Mouse (Mus musculus): ENCODE data around the gene Atf6. TPM values are rescaled to one million over a fixed set of nuclear protein-coding genes. Genes with fewer than 3 reads are reported as not detected.

Atf6 gene
- total RNA-seq, 2 experiments from 2014 or later, result 17.2 to 17.5 TPM

DNA sequence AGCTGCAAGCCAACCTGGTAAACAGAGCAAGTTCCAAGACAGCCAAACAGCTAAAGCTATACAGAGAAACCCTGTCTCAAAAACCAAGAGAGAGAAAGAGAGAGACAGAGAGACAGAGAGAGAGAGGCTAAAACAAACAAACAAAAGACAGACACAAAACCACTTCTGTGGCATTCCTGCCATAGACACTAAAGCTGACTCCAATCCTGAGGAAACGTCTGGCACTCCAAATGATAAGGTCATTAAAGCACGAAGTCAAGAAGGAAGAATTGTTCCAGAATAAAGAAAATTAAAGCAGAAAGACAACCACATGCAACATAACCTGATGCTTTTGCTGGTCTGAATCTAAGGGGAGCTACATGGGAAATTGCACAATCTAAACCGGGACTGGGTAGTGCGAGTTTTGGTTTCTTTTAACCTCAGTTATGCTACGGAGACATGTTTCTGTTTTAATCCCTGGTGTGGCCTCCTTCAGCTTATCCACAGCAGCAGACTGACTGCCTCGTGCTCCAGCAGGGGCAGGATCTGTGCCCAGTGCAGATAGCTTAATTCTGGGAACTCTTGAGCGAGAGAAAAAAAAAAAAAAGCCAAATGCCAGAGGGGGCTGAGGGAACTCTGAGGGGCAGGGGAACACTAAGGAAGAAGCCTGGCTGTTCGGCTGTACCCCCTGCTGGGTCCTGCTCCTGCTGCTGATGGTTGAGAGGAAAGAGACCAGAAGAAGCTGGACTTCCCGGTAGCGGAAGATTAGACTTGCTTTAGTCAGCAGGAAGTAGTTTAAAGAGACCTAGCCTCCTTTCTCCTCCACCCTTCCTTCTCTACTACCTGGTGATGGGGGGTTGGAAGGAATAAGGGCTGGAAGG, 21.9 kb downstream of the Atf6 start:
- DNase-seq, result no peak

DNA sequence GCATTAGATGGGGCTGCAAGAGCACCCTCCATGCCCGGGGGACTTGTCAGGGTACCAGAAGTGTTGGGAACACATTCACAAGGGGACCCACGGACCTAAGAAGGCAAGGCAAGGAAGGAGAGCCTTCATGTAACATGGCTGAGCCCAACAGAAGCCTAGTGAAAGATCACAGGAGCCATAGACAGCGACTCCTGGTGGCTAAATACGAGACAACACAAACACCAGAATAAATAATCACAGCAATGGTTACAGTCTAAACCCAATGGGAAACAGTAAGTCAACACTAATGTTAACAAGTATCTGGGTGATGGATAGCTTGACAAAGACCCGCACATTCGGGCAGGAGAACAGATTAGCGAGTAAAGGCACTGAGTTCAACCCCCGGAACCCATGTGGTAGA, 23.2 kb downstream of the Atf6 start:
- no peak for DNase-seq

DNA sequence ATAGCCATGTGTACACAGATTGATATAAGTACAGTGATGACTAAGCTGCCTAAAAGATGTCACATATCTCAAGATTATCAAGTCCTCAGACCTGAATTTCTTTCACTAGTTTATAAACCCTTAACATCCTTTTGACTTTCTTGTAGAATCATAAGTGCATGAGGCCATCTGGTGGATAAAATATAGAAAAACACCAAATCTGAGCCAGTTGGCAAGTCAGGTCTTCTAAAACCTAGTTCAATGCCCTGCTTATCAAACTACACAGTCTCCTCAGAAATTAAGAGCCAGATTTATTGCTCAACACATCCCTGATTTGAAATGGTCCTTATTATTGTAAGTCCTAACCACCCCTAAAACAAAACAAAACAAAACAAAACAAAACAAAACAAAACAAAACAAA, 27.9 kb downstream of the Atf6 start:
- DNase-seq, result no peak

DNA sequence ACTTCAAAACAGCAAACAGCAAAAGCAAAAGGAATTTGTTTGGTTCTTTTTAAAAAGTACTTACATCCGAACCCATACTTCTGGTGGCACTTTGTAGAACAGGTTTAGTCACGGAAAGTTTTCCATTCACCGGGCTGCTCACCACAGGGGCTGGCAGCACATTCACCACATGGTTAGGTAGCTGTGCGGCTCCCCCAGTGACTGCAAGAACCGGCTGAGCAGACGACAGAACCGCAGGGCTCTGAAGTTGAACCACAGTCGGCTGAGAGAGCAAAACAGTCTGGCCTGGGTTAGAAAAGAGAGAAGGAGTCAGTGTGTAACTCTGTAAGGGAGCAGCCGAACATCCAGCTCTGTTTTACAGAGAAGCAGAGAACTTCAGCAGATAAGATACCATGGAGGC, 32.8 kb downstream of the Atf6 start:
- no peak for DNase-seq

DNA sequence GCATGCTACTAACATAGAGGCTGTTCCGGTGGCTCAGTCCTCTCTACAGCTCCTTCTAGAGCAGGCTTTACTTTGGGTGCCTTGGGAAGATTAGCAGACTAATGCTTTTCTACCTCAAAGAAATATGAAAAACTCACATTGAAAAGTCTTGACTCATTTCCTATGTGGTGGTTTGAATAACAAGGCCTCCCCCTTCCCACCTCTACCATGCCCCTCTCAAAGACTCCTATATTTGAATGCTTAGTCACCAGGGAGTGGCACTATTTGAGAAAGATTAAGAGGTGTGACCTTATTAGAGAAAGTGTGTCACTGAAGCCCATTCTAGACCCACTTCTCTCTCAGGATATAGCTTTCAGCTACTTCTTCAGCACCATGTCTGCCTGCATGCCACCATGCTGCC, 37.8 kb downstream of the Atf6 start:
- DNase-seq, result no peak

DNA sequence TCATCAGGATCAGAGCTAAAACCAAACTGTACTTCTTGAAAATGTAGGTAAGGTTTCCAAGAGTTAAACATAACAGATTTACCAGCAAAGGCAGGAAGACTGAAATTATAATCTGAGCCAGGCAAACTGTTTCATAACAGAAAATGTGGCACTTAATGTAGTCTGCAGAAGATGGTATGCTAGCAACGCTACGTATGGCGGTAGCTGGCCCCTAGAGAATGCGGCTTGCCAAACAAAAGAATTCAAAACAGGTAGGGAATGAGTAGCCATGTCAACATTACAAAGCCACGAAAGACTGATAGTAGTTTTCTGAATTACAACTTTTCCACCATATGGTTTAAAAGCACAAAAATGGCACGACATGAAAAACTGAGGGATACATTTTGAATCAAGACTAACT, 38.2 kb downstream of the Atf6 start:
- no peak for DNase-seq

DNA sequence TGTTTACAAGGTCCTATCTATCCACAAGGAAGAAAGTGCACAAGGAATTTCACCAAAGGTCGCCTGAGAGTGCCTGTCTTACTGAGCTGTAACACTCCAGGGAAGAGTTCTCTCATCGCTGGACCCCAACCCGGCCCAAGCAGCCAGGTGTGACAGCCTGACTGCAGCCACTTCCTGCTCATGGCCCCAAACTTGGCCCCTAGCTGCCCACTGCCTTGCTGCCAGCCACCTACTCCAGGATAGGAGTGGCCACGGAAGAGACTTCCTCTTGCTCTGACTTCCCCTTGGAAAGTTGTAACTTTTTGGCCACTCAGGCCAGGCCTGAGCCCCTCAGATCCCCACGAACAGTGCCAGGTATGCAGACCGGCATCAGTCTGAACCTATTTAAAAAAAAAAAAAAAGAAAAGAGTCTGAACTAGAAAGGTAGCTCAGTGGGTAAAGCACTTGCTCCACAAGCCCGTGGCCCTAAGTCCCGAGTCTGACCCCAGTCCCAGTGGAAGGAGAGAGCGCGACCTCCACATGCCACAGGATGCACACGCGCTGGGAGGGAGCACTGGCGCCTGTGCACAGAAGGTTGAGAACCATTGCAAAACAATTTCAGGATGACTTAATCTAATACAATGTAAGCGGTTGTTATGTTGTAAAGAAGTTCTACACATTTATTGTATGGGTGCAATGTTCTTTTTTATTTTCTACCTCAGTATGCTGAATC, 47.3 kb downstream of the Atf6 start:
- no peak for DNase-seq

DNA sequence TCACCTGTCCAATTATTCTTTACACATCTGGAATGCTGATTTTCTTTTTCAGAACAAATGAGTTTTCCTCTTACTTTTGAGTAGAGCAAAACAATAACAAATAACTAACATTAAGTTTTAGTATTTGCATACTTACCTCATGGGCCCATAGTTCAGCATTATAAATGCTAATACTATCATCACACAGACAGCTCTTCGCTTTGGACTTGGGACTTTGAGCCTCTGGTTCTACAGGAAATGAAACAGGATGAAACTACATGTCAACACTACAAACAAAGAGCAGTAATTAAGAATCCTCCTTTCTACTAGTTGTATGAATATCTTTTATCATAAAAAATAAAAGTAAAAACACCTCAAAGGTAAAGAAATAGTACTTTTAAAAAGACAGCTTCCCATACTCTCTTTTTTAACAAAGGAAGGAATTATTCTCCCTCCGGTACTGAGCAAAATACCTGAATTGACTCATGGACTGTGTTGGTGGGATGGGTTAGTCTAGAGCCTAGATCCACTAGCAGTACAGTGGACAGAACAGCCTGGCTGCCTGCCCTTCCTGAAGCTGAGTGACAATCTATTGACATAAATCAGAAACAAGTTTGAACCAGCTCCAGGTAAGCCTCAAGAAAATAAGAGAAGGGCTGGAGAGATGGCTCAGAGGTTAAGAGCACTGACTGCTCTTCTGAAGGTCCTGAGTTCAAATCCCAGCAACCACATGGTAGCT, 52.1 kb downstream of the Atf6 start:
- DNase-seq, result no peak

DNA sequence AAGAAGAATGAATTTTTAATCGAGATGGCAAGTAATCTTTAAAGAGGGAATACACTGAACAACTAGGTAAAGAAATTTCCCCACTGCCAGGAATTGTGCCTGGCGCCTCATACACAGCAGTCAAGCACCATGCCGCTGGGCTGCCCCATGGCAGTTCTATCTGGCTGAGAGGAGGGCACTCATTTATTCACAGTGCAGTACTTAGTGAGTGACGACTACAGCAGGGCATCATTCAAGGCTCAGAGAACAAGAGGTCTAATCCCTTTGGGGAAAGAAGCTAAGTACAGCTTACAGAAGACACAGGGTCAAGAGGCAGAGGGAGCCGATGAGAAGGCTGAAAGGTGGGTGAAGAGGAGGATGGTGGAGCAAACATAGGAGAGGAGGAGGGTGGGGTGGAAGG, 54.7 kb downstream of the Atf6 start:
- no peak for DNase-seq

DNA sequence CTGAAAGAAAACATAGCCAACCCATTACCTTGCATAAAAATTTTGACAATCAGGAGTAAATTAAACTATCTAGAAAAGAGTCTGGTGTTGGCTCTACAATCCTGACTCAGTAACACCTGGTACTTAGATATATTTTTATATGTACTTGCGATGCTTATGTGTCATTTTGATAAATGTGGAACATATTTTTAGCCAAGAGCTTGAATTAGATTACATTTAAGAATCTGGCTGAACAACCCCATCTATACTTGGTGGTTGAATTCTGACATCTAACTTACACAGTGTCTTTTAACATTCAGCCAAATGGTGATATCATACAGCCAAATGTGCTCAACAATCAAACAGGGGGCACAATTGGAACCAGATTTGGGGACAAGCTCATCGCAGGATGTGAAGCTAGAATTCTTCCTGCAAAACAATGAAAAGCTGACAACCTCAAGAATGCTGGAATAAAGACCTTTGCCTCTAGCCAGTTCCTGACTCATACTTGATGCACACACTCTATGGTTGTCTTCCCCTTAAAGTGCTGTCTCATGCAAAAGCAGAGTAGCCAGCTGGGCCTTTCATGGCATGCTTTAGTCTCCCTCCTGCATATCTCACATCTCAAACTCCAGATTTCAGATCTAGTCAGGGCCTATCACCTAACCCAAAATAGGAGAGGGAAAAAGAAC, 59.8 kb downstream of the Atf6 start:
- no peak for DNase-seq

DNA sequence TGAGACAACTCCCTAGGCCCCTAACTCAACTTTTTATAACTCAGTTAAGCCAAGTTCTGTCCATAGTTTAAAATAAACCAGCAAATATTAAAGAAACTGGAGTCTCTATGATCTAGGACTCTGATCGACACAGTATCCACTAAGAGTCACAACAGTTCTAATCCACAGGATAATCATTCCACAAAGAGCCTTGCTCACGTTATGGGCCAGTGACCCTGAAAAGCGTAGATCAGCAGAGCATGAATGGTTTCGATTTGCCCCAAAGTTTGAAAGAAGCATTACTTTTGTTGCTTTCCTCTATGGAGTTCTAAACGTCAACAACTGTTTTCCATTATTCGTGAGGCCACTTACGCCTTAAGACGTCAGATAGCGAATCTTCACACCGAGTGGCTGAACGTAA, 62.9 kb downstream of the Atf6 start:
- no peak for DNase-seq

DNA sequence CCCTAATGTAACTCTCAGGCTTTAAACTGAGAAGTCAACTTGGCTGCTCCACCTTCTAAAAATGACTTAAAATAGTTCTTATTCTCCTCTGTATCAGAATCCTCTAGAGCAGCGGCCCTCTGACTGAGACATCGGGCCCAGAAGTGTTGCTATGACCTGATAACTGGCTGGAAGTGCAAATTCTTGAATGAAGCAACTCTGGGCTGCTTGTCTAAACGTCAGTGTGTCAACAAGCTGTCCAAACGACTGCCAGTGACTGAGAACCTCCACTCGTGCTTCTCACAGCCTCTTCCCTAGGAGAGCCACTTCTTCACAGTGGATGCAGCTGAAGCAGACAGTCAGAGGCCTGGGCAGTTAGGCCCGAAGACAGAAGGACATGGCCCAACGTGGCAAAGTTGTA, 64.9 kb downstream of the Atf6 start:
- no peak for DNase-seq

DNA sequence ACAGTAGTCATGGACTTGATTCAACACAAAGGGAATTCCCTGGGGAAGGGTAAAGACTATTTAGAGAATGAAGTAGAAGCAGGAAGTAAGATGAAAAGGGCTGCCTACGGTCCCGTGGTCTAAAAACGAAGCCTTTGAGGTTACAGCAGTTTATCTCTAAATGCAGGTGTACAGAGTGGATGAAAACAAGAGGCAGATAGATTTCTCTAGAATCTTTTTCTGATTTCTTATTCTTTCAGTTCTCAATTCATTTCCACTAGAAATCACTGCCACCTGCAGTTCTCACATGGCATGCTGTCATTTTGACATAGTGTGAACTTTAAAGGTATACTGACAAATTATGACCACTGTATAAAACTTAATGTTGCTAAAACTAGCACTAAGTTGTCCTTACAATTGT, 66.9 kb downstream of the Atf6 start:
- no peak for DNase-seq

DNA sequence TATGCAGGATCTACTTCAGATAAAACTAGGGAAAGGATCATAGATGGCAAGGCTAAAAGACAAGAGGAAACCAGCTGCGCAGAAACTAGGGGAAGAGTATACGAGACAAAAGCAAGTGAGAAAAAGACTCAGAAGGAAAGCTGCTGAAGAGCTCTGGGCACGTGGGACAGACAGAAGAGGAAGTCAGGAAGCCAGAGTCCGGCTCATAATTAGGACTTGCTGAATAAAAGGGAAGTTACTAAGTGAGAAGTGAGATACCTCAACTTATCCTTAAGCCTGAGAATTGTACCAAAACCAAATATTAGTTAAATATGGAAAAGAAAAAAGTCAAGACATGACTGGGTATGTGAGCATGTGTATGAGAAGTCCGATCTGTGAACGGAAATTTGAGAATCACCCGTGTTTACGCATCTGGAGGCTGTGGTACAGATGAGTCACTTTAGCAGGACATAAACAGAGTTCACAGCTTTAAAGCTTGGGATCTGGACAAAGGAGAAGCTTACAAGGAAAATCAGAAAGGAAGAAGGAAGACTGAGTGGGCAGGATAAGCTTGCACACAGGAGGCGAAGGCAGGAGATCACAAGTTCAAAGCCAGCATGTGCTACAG, 71.7 kb downstream of the Atf6 start:
- no peak for DNase-seq

DNA sequence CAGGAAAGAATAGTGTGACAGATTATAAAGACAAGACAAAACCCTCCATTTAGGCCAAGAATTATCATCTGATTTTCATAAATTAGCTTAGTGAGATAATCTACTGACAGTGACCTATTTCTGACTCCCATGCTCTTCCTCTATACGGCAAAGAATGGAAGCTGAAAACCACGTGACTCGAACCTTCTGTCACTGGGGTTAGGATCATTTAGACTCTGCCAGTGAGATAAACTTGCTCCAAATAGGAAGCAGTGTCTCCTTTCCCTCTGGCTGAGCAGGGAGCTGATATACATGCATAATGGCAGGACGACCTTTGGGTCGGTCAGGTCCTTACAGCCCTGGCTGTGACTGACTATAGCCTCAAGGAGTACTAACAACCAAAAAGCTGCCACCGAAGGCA, 76.0 kb downstream of the Atf6 start:
- DNase-seq, result no peak

DNA sequence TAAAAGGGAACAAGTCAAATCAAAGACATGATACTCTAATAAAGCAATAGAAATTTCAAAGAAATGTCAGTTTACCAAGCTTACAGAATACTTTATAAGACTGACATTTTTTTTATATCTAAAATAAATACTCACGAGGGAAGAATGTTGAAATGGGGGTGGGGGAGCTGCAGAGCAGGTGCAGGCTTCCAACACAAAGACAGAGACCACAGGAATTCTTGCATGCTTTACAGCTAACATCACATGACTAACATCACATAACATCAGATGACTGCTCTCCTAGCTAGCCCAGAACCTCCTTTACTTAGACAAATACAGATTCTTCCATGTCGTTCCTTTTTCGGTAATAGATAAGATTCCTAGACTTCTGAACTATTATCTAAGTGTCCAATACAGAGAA, 76.6 kb downstream of the Atf6 start:
- DNase-seq, result no peak

DNA sequence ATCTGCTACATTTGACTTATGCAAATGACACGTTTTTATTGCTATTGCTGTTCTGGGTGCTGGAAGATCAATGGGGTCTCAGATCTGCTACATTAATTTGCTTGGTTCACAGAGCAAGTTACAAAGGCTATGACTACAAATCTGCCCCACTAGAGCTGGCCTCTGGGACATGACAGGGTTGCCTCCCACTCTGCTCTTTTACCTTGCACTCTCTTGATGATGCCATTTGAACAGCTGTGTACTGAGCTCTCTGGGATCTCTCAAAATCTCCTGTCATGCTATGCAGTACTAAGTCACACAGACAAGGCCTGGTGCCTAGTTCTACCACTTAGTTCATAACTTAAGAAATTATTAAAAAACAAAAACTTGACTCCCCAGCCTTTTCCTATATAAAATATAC, 79.9 kb downstream of the Atf6 start:
- no peak for DNase-seq

DNA sequence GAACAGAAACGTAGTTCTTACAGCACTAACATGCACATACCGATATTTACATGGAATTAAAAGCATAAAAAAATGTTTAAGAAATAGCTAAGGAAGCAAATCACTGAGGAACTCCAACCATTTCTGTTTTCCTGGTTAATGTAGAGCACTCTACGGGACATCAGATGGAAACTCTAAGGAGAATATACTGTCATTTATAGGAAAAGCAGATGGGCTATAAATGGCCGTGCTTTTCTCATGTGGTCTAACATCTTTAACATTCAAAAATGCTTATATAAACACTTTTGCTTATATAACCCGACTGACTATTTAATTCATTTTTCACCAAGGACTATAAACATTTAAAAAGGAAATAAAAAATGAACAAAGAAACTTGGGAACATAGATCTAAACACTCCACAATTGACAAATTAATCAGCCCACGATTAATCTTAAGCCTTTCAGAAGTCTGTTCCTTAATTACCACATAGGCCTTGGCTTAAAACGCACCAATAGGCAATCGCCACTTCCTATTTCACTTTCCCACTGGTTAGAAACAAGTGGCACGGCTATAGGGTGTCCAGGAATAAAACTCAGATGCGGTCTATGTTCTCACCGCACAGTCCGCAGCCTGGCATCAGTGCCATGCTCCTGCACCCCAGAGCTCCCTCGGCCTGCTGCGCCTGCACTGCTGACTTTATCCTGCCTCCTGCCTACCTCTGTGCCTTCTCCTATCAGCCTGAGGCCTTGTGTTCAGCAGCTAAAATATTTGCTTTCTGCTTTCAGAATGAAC, 80.8 kb downstream of the Atf6 start:
- DNase-seq, result no peak

DNA sequence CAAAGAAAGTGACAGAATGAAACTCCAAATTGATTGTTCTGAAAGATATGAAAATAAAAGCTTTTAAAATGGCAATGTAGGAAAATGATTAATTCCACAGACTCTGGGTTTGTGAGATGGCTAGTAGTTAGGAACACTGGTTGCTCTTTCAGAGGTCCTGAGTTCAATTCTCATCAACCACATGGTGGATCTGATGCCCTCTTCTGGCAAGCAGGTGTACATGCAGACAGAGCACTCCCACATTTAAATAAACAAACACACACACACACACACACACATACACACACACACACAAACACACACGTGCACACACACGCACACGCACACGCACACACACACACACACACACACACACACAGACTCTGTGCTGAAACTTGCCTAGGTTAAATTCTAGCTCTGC, 89.9 kb downstream of the Atf6 start:
- DNase-seq, result no peak

DNA sequence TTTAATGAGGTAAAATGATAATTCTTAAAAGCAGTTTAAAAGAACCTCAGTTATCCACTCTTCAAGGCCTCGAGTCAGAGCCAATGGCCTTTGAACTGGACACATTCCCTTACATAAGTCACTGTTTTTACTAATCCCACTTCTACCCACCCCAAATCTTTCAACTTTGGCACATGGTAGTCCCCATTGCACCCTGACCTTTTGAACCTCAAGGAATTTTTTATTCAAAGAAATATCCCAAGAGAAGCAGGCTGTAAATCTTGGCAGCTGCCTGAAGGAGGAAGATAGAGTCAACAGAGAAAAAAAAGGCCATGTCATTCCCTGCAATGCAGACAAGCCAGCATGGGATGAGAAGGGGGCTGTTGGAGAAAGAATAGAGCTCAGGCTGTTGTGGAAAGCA, 93.1 kb downstream of the Atf6 start:
- no peak for DNase-seq

DNA sequence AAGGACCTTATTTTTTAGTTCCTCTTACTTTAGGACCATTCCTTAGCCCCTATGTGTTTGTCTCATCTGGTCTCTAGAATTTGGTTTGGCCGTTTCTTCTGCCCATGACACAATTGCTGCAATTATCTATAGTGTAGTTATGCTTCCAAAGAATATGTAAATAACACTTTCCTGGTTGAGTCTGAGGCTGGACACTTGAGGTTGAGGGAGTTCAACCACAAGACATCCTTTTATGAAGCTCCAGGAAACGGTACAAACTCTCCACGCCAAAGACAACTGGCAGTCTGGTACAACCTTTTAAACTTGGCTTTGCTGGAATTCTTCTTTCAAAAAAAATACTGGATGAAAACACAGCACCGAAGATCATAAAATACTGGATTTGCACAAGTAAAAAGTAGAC, 94.1 kb downstream of the Atf6 start:
- no peak for DNase-seq

Measured in gastrocnemius, postnatal 10 days (tissue).